Mouse (Mus musculus) ES-E14 (cell line): ENCODE measurements around the gene 1700020N01Rik.

Source experiments
- CHD2 ChIP-seq: IDR thresholded peaks from 2 replicates; pipeline ENCODE4 v1.6.1; 2014; ENCODE audit warnings: mild to moderate bottlenecking, low read depth, low read length, inconsistent platforms
- MAFK ChIP-seq: IDR thresholded peaks from 2 replicates; pipeline ENCODE4 v1.6.1; 2014; ENCODE audit warnings: mild to moderate bottlenecking, low read depth, low read length, inconsistent platforms; ENCODE audit not compliant: insufficient read depth
- ZC3H11A ChIP-seq: IDR thresholded peaks from 2 replicates; pipeline ENCODE4 v1.6.1; 2012; ENCODE audit warnings: low read depth, mild to moderate bottlenecking, inconsistent platforms, low read length, borderline replicate concordance

- no peak for TF ChIP-seq CHD2
- TF ChIP-seq ZC3H11A, result no peak
- TF ChIP-seq MAFK, result no peak
Measured at GRCm38 (mm10) chr10:21581546-21581945, 11.4 kb upstream of the 1700020N01Rik start.
